Mouse (Mus musculus): ENCODE measurements around the gene Cdc37. TPM values are rescaled to one million over a fixed set of nuclear protein-coding genes. Genes with fewer than 3 reads are reported as not detected.

Cdc37 gene
- polyA plus RNA-seq, 1 experiment = 72.6 TPM

GRCm38 (mm10) chr9:21090972-21091706, 58.6 kb downstream of the Cdc37 start:
- peak overlapping the region; percentile 52 for H3K27ac ChIP-seq (ENCODE audit: insufficient read depth, low read depth, low read length)
- 1% methylated on average over 24 of the region's 24 CpGs for WGBS
- H3K4me3 ChIP-seq (ENCODE audit: insufficient read depth, low read depth, low read length) = peak overlapping the region; percentile 78
- peaks cover 4% of the 10 kb centered on the region; the same call in 1 of the 2 replicates for H3K4me1 ChIP-seq (ENCODE audit: control insufficient read depth, insufficient read depth, low read length)
- 0 out of 2 replicates have a peak, but pooled peaks cover 1% of the 10 kb centered on the region for H3K36me3 ChIP-seq (ENCODE audit: control insufficient read depth, insufficient read depth, low read length)
- no peaks in the 10 kb centered on the region for H3K27me3 ChIP-seq (replicated peaks; ENCODE audit: control insufficient read depth, insufficient read depth, low read length)
- TF ChIP-seq CTCF (conservative IDR thresholded peaks at IDR 0.05; ENCODE audit: insufficient read depth, insufficient read length, low read depth, low read length) (no peak), POLR2A (IDR thresholded peaks at IDR 0.05; ENCODE audit: low read depth, low read length) (no peak)
- no peak for DNase-seq

DNA sequence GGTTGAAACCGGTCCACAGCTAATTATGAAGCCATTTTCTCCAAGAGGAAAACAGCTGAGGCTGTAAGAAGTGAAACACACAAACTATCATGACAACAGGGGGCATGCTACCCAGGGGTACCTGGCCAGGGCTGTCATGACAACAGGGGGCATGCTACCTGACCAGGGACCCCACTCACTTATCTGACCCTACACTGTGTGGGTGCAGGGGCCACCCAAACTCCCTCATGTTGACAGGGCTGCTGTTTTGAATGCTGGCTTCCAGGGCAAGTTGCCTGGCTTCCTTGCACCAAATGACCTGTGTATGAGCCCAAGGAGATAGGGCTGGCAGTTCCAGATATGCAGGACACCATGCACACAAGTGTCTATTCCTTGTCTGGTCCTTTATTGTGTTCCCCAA, 59.2 kb downstream of the Cdc37 start:
- DNase-seq = no peak
- H3K27me3 ChIP-seq (replicated peaks; ENCODE audit: control insufficient read depth, insufficient read depth, low read length) = no peaks in the 10 kb centered on the region
- peaks cover 4% of the 10 kb centered on the region; the same call in 1 of the 2 replicates for H3K4me1 ChIP-seq (ENCODE audit: control insufficient read depth, insufficient read depth, low read length)
- H3K4me3 ChIP-seq (ENCODE audit: insufficient read depth, low read depth, low read length) = peak overlapping the region; percentile 78
- WGBS = 76% methylated on average over 1 of the region's 1 CpGs
- no peak overlapping the region for H3K27ac ChIP-seq (ENCODE audit: insufficient read depth, low read depth, low read length)
- 0 out of 2 replicates have a peak, but pooled peaks cover 3% of the 10 kb centered on the region for H3K36me3 ChIP-seq (ENCODE audit: control insufficient read depth, insufficient read depth, low read length)
- TF ChIP-seq CTCF (conservative IDR thresholded peaks at IDR 0.05; ENCODE audit: insufficient read depth, insufficient read length, low read depth, low read length) (no peak), POLR2A (IDR thresholded peaks at IDR 0.05; ENCODE audit: low read depth, low read length) (no peak)

DNA sequence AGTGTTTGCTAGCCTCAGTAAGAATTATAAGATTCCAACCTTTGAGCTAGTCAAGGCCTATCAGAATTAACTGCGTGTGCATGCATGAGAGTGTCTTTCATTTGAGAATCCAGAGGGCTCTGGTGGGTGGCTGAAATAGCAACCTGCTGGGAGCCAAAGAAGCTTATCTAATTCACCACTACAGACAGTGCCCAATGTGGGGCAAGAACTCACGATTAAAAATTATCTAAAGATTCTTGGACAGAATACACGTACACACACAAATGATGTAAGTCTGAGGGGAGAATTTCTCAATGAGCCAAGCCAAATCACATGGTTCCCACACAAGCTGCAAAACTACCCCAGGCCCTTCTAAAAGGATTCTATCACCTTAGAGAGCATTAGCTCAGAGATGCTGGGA, 66.5 kb downstream of the Cdc37 start:
- peaks cover 7% of the 10 kb centered on the region for H3K36me3 ChIP-seq (ENCODE audit: control insufficient read depth, insufficient read depth, low read length)

More for the DNA sequence above, 66.5 kb downstream of the Cdc37 start:
- no peaks in the 10 kb centered on the region for H3K27me3 ChIP-seq (replicated peaks; ENCODE audit: control insufficient read depth, insufficient read depth, low read length)
- WGBS = 70% methylated on average over 3 of the region's 3 CpGs
- H3K4me1 ChIP-seq (ENCODE audit: control insufficient read depth, insufficient read depth, low read length) = no peaks in the 10 kb centered on the region
- no peak for TF ChIP-seq CTCF (conservative IDR thresholded peaks at IDR 0.05; ENCODE audit: insufficient read depth, insufficient read length, low read depth, low read length)
- TF ChIP-seq POLR2A (IDR thresholded peaks at IDR 0.05; ENCODE audit: low read depth, low read length) = no peak
- no peak overlapping the region for H3K27ac ChIP-seq (ENCODE audit: insufficient read depth, low read depth, low read length)
- no peak overlapping the region for H3K4me3 ChIP-seq (ENCODE audit: insufficient read depth, low read depth, low read length)
- no peak for DNase-seq

Other genes starting within 250 kb of the Cdc37 start
- 12.1 and 12.5 TPM in 2 replicates for gene Dnmt1, start 190.1 kb downstream of the Cdc37 start, polyA plus RNA-seq (2012; rRNA removed)
- 3.5 and 4.0 TPM in 2 replicates for gene S1pr2, start 173.2 kb downstream of the Cdc37 start, polyA plus RNA-seq (2012; rRNA removed)
- gene Mrpl4, start 147.2 kb downstream of the Cdc37 start, polyA plus RNA-seq (2012; rRNA removed) = 175 and 213 TPM in 2 replicates
- gene Icam1, start 134.0 kb downstream of the Cdc37 start, polyA plus RNA-seq (2012; rRNA removed) = 23.4 and 25.9 TPM in 2 replicates
- gene Icam4, start 120.6 kb downstream of the Cdc37 start, polyA plus RNA-seq (2012; rRNA removed) = 1.2 and 1.4 TPM in 2 replicates
- gene Icam5, start 117.9 kb downstream of the Cdc37 start, polyA plus RNA-seq (2012; rRNA removed) = 0.34 and 0.49 TPM in 2 replicates
- 0.38 TPM in 1 of 2 replicates, not detected in the other for gene Zglp1, start 82.9 kb downstream of the Cdc37 start, polyA plus RNA-seq (2012; rRNA removed)
- gene Gm49373, start 76.9 kb downstream of the Cdc37 start, polyA plus RNA-seq (2012; rRNA removed) = 0.20 and 0.27 TPM in 2 replicates
- gene Fdx1l, start 76.4 kb downstream of the Cdc37 start, polyA plus RNA-seq (2012; rRNA removed) = 59.8 and 67.0 TPM in 2 replicates
- gene Gm38431, start 58.0 kb downstream of the Cdc37 start, polyA plus RNA-seq (2012; rRNA removed) = 1.1 and 2.6 TPM in 2 replicates
- 45.8 and 47.3 TPM in 2 replicates for gene Raver1, start 58.0 kb downstream of the Cdc37 start, polyA plus RNA-seq (2012; rRNA removed)
- gene Tyk2, start 18.7 kb downstream of the Cdc37 start, polyA plus RNA-seq (2012; rRNA removed) = 17.0 and 19.0 TPM in 2 replicates
- gene Pde4a, start 15.7 kb upstream of the Cdc37 start, polyA plus RNA-seq (2012; rRNA removed) = 7.8 and 9.0 TPM in 2 replicates
- 42.8 and 52.4 TPM in 2 replicates for gene Keap1, start 89.4 kb upstream of the Cdc37 start, polyA plus RNA-seq (2012; rRNA removed)
- gene S1pr5, start 98.5 kb upstream of the Cdc37 start, polyA plus RNA-seq (2012; rRNA removed) = 0.38 and 0.39 TPM in 2 replicates
- 67.0 and 71.9 TPM in 2 replicates for gene Atg4d, start 115.3 kb upstream of the Cdc37 start, polyA plus RNA-seq (2012; rRNA removed)
- 14.2 and 15.9 TPM in 2 replicates for gene Kri1, start 138.0 kb upstream of the Cdc37 start, polyA plus RNA-seq (2012; rRNA removed)
- 20.2 and 24.1 TPM in 2 replicates for gene Cdkn2d, start 141.4 kb upstream of the Cdc37 start, polyA plus RNA-seq (2012; rRNA removed)
- gene Ap1m2, start 162.4 kb upstream of the Cdc37 start, polyA plus RNA-seq (2012; rRNA removed) = 30.6 and 36.2 TPM in 2 replicates
- gene Slc44a2, start 170.7 kb upstream of the Cdc37 start, polyA plus RNA-seq (2012; rRNA removed) = 47.4 and 49.2 TPM in 2 replicates
- 31.9 and 33.0 TPM in 2 replicates for gene Ilf3, start 217.9 kb upstream of the Cdc37 start, polyA plus RNA-seq (2012; rRNA removed)